Mouse (Mus musculus) testis, postnatal 10 days (tissue): ENCODE measurements around the gene Vmn1r118.
"Not testable (repeated sequence)": the region's sequence is repeated elsewhere in the genome, so short reads cannot be mapped to it uniquely, and the experiment has no call there.

Experiments used
- DNase-seq: peaks from one replicate; pipeline ENCODE4 v3.0.0; 2021; ENCODE audit warnings: low spot score

Vmn1r118 gene

GRCm38 (mm10) chr7:20912247-20912646 is at the start of gene Vmn1r118:
Gene Vmn1r118 (minus strand): TSS chr7:20912347.
- not testable (repeated sequence) for DNase-seq

- not testable (repeated sequence) for DNase-seq
These were observed 28.1 kb downstream of the Vmn1r118 start, which contains the start of gene Vmn1r117 for GRCm38 (mm10) chr7:20884021-20884420. Gene Vmn1r117 (minus strand): TSS chr7:20884121.

GRCm38 (mm10) chr7:20871956-20872355 is 40.2 kb downstream of the Vmn1r118 start, which contains the start of gene Vmn1r116:
Gene Vmn1r116 (plus strand): TSS chr7:20872256.
- not testable (repeated sequence) for DNase-seq
